Mouse (Mus musculus): ENCODE measurements at regions not wholly inside any gene's neighbourhood (a gene's known extent, or its start where the extent isn't known, plus 50 kb on each side); places are given as distances from the start of the nearest gene placed in this dataset.
"Not testable (repeated sequence)": the region's sequence is repeated elsewhere in the genome, so short reads cannot be mapped to it uniquely, and the experiment has no call there.

GRCm38 (mm10) chr10:126295853-126296252 is 329.9 kb downstream of the Lrig3 start:
- ATAC-seq (ENCODE audit: insufficient number of reproducible peaks, insufficient read depth, low FRiP score, low read depth), result no peak
- H3K27me3 ChIP-seq (ENCODE audit: control insufficient read depth, insufficient read depth, low read length), result no peaks in the 10 kb centered on the region
- no peak overlapping the region for H3K27ac ChIP-seq (replicated peaks in 1 of 2; ENCODE audit: control insufficient read depth in 1 of 2, insufficient read depth in 1 of 2, low read depth in 2 of 2, low read length in 2 of 2)
- H3K9me3 ChIP-seq (ENCODE audit: control insufficient read depth, low read length), result no peaks in the 10 kb centered on the region
- no peak overlapping the region for H3K4me2 ChIP-seq (ENCODE audit: low read length)
- H3K4me1 ChIP-seq (ENCODE audit: control insufficient read depth in 2 of 2, insufficient read depth in 2 of 2, low read length in 2 of 2), result no peaks in the 10 kb centered on the region
- H3K9ac ChIP-seq (ENCODE audit: low read length), result no peak overlapping the region
- 74% methylated on average over 7 of the region's 7 CpGs for WGBS
- H3K4me3 ChIP-seq (ENCODE audit: control insufficient read depth in 1 of 2, insufficient read depth in 1 of 2, low read depth in 1 of 2, low read length in 2 of 2), result no peak overlapping the region
- no peaks in the 10 kb centered on the region for H3K36me3 ChIP-seq (ENCODE audit: control insufficient read depth, insufficient read depth, low read length)

DNA sequence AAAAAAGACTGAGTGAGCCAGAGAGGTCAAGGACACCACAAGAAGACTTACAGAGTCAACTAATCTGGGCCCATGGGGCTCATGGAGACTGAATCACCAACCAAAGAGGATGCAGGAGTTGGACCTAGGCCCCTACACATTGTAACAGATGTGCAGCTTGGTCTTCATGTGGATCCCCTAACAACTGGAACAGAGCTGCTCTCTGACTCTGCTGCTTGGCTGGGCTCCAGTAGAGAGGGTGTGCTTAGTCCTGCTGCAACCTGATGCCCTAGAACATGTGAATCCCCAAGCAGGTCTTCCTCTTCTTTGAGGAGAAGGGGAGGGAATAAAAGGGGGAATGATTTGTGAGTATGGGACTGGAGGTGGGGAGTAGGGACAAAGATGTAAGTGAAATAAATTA is 325.8 kb downstream of the Lrig3 start:
- no peak overlapping the region for H3K4me3 ChIP-seq (ENCODE audit: control insufficient read depth in 1 of 2, insufficient read depth in 1 of 2, low read depth in 1 of 2, low read length in 2 of 2)
- ATAC-seq (ENCODE audit: insufficient number of reproducible peaks, insufficient read depth, low FRiP score, low read depth), result no peak

DNA sequence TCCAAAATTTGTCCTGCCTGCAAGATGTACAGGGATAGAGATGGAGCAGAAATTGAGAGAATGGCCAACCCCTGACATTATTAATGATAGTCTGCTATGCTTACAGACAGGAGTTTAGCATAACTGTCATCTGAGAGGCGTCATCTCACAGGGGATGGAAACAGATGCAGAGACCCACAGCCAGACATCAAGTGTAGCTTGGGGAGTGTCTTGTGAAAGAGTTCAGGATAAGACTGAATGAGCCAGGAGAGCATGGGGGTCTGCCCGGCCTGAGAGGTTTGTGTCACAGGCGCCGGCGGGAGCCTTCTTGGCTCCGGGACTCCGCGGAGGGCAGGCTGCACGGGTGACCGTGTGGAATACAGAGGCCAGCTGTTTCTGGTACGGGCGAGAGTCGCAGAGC is 319.1 kb downstream of the Lrig3 start:
- not testable (repeated sequence) for H3K4me1 ChIP-seq (ENCODE audit: control insufficient read depth in 2 of 2, insufficient read depth in 2 of 2, low read length in 2 of 2); H3K4me2 ChIP-seq (ENCODE audit: low read length); ATAC-seq (ENCODE audit: insufficient number of reproducible peaks, insufficient read depth, low FRiP score, low read depth); H3K4me3 ChIP-seq (ENCODE audit: control insufficient read depth in 1 of 2, insufficient read depth in 1 of 2, low read depth in 1 of 2, low read length in 2 of 2); H3K27ac ChIP-seq (replicated peaks in 1 of 2; ENCODE audit: control insufficient read depth in 1 of 2, insufficient read depth in 1 of 2, low read depth in 2 of 2, low read length in 2 of 2); H3K9ac ChIP-seq (ENCODE audit: low read length); H3K27me3 ChIP-seq (ENCODE audit: control insufficient read depth, insufficient read depth, low read length); H3K36me3 ChIP-seq (ENCODE audit: control insufficient read depth, insufficient read depth, low read length); H3K9me3 ChIP-seq (ENCODE audit: control insufficient read depth, low read length)
- WGBS, result 89% methylated on average over 5 of the region's 13 CpGs

More for the DNA sequence above, 325.8 kb downstream of the Lrig3 start:
- Histone ChIP-seq H3K9me3 (ENCODE audit: control insufficient read depth, low read length) (no peaks in the 10 kb centered on the region), H3K27ac (replicated peaks in 1 of 2; ENCODE audit: control insufficient read depth in 1 of 2, insufficient read depth in 1 of 2, low read depth in 2 of 2, low read length in 2 of 2) (no peak overlapping the region), H3K27me3 (ENCODE audit: control insufficient read depth, insufficient read depth, low read length) (no peaks in the 10 kb centered on the region), H3K4me1 (ENCODE audit: control insufficient read depth in 2 of 2, insufficient read depth in 2 of 2, low read length in 2 of 2) (no peaks in the 10 kb centered on the region), H3K36me3 (ENCODE audit: control insufficient read depth, insufficient read depth, low read length) (no peaks in the 10 kb centered on the region), H3K9ac (ENCODE audit: low read length) (no peak overlapping the region), H3K4me2 (ENCODE audit: low read length) (no peak overlapping the region)

DNA sequence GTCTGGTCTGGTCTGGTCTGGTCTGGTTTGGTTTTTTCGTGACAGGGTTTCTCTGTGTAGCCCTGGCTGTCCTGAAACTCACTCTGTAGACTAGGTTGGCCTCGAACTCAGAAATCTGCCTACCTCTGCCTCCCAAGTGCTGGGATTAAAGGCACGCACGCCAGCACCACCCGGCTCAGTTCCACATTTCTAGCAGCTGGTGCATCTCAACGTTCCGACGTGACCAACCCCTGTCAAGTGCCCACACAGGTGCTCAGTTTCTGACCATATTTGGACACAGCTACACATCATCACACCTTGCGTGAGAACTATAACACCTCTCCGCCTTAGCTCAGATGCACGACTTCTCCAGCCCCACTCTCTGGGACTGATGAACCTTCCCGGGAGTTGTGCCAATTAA is 304.4 kb downstream of the Lrig3 start:
- WGBS, result 87% methylated on average over 12 of the region's 12 CpGs
- no peaks in the 10 kb centered on the region for H3K27me3 ChIP-seq (ENCODE audit: control insufficient read depth, insufficient read depth, low read length)
- H3K27ac ChIP-seq (replicated peaks in 1 of 2; ENCODE audit: control insufficient read depth in 1 of 2, insufficient read depth in 1 of 2, low read depth in 2 of 2, low read length in 2 of 2), result no peak overlapping the region
- no peak overlapping the region for H3K9ac ChIP-seq (ENCODE audit: low read length)
- no peak overlapping the region for H3K4me2 ChIP-seq (ENCODE audit: low read length)
- no peak overlapping the region for H3K4me3 ChIP-seq (ENCODE audit: control insufficient read depth in 1 of 2, insufficient read depth in 1 of 2, low read depth in 1 of 2, low read length in 2 of 2)
- 0 out of 2 replicates have a peak, but pooled peaks cover 3% of the 10 kb centered on the region for H3K9me3 ChIP-seq (ENCODE audit: control insufficient read depth, low read length)
- ATAC-seq (ENCODE audit: insufficient number of reproducible peaks, insufficient read depth, low FRiP score, low read depth), result no peak
- H3K4me1 ChIP-seq (ENCODE audit: control insufficient read depth in 2 of 2, insufficient read depth in 2 of 2, low read length in 2 of 2), result no peaks in the 10 kb centered on the region
- H3K36me3 ChIP-seq (ENCODE audit: control insufficient read depth, insufficient read depth, low read length), result no peaks in the 10 kb centered on the region

DNA sequence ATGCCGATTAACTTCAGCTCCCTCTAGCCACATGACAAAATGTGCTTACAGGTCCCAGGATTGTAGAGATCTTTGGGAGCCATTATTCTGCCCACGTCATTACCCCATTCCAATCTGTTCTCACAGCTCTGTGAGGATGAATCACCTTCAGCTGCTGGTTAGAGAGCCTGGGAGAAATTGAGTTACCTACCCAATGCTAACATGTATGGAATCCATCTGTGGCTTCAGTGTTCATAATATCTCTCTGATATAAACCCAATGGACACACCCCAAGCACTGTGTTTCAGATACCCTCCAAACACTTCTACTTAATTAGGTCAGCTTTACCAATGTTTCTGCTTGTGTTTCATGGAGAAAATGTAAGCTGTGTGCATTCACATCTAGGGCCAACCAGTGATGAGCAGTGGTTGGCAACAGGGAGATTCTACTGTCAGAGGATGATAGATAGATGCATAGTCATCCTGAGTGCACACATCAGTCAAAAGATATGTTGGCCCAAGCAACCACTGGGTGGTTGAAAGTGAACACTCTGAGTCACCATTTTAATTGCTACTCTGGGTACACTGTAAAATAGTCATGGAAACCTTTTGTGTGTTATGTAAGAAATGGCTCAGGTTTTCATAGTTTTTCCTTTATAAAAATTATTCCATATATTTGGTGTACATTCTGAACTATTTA is 301.5 kb downstream of the Lrig3 start:
- no peak overlapping the region for H3K4me2 ChIP-seq (ENCODE audit: low read length)
- H3K9ac ChIP-seq (ENCODE audit: low read length), result no peak overlapping the region
- WGBS, result 83% methylated on average over 2 of the region's 2 CpGs
- H3K36me3 ChIP-seq (ENCODE audit: control insufficient read depth, insufficient read depth, low read length), result no peaks in the 10 kb centered on the region
- H3K9me3 ChIP-seq (ENCODE audit: control insufficient read depth, low read length), result 0 out of 2 replicates have a peak, but pooled peaks cover 3% of the 10 kb centered on the region
- ATAC-seq (ENCODE audit: insufficient number of reproducible peaks, insufficient read depth, low FRiP score, low read depth), result no peak
- H3K4me3 ChIP-seq (ENCODE audit: control insufficient read depth in 1 of 2, insufficient read depth in 1 of 2, low read depth in 1 of 2, low read length in 2 of 2), result no peak overlapping the region
- no peaks in the 10 kb centered on the region for H3K4me1 ChIP-seq (ENCODE audit: control insufficient read depth in 2 of 2, insufficient read depth in 2 of 2, low read length in 2 of 2)
- H3K27ac ChIP-seq (replicated peaks in 1 of 2; ENCODE audit: control insufficient read depth in 1 of 2, insufficient read depth in 1 of 2, low read depth in 2 of 2, low read length in 2 of 2), result no peak overlapping the region
- no peaks in the 10 kb centered on the region for H3K27me3 ChIP-seq (ENCODE audit: control insufficient read depth, insufficient read depth, low read length)

GRCm38 (mm10) chr10:126257171-126257570 is 291.2 kb downstream of the Lrig3 start:
- no peak for ATAC-seq (ENCODE audit: insufficient number of reproducible peaks, insufficient read depth, low FRiP score, low read depth)
- H3K4me1 ChIP-seq (ENCODE audit: control insufficient read depth in 2 of 2, insufficient read depth in 2 of 2, low read length in 2 of 2), result no peaks in the 10 kb centered on the region
- 58% methylated on average over 8 of the region's 8 CpGs for WGBS
- no peaks in the 10 kb centered on the region for H3K9me3 ChIP-seq (ENCODE audit: control insufficient read depth, low read length)
- H3K4me3 ChIP-seq (ENCODE audit: control insufficient read depth in 1 of 2, insufficient read depth in 1 of 2, low read depth in 1 of 2, low read length in 2 of 2), result no peak overlapping the region
- no peaks in the 10 kb centered on the region for H3K36me3 ChIP-seq (ENCODE audit: control insufficient read depth, insufficient read depth, low read length)
- H3K4me2 ChIP-seq (ENCODE audit: low read length), result no peak overlapping the region
- H3K27ac ChIP-seq (replicated peaks in 1 of 2; ENCODE audit: control insufficient read depth in 1 of 2, insufficient read depth in 1 of 2, low read depth in 2 of 2, low read length in 2 of 2), result no peak overlapping the region
- H3K9ac ChIP-seq (ENCODE audit: low read length), result no peak overlapping the region
- no peaks in the 10 kb centered on the region for H3K27me3 ChIP-seq (ENCODE audit: control insufficient read depth, insufficient read depth, low read length)

- Histone ChIP-seq H3K4me3 (ENCODE audit: control insufficient read depth in 1 of 2, insufficient read depth in 1 of 2, low read depth in 1 of 2, low read length in 2 of 2) (no peak overlapping the region), H3K27ac (replicated peaks in 1 of 2; ENCODE audit: control insufficient read depth in 1 of 2, insufficient read depth in 1 of 2, low read depth in 2 of 2, low read length in 2 of 2) (no peak overlapping the region), H3K27me3 (ENCODE audit: control insufficient read depth, insufficient read depth, low read length) (no peaks in the 10 kb centered on the region), H3K36me3 (ENCODE audit: control insufficient read depth, insufficient read depth, low read length) (no peaks in the 10 kb centered on the region), H3K9ac (ENCODE audit: low read length) (no peak overlapping the region), H3K9me3 (ENCODE audit: control insufficient read depth, low read length) (no peaks in the 10 kb centered on the region), H3K4me1 (ENCODE audit: control insufficient read depth in 2 of 2, insufficient read depth in 2 of 2, low read length in 2 of 2) (0 out of 4 replicates have a peak, but pooled peaks cover 0 to 2% of the 10 kb centered on the region in 2 experiments), H3K4me2 (ENCODE audit: low read length) (no peak overlapping the region)
- ATAC-seq (ENCODE audit: insufficient number of reproducible peaks, insufficient read depth, low FRiP score, low read depth), result no peak
- WGBS, result 88% methylated on average over 4 of the region's 4 CpGs
Measured at GRCm38 (mm10) chr10:126254198-126254597, 288.2 kb downstream of the Lrig3 start.

GRCm38 (mm10) chr10:126249176-126249575 is 283.2 kb downstream of the Lrig3 start:
- H3K27ac ChIP-seq (replicated peaks in 1 of 2; ENCODE audit: control insufficient read depth in 1 of 2, insufficient read depth in 1 of 2, low read depth in 2 of 2, low read length in 2 of 2), result no peak overlapping the region
- ATAC-seq (ENCODE audit: insufficient number of reproducible peaks, insufficient read depth, low FRiP score, low read depth), result no peak
- H3K9ac ChIP-seq (ENCODE audit: low read length), result no peak overlapping the region
- no peaks in the 10 kb centered on the region for H3K9me3 ChIP-seq (ENCODE audit: control insufficient read depth, low read length)
- no peaks in the 10 kb centered on the region for H3K27me3 ChIP-seq (ENCODE audit: control insufficient read depth, insufficient read depth, low read length)
- H3K4me3 ChIP-seq (ENCODE audit: control insufficient read depth in 1 of 2, insufficient read depth in 1 of 2, low read depth in 1 of 2, low read length in 2 of 2), result no peak overlapping the region
- WGBS, result 44% methylated on average over 12 of the region's 12 CpGs
- H3K4me1 ChIP-seq (ENCODE audit: control insufficient read depth in 2 of 2, insufficient read depth in 2 of 2, low read length in 2 of 2), result 0 out of 4 replicates have a peak, but pooled peaks cover 0 to 4% of the 10 kb centered on the region in 2 experiments
- H3K36me3 ChIP-seq (ENCODE audit: control insufficient read depth, insufficient read depth, low read length), result no peaks in the 10 kb centered on the region
- H3K4me2 ChIP-seq (ENCODE audit: low read length), result peak overlapping the region; percentile 42

Data from heart, embryonic 14.5 days (tissue).